Mouse (Mus musculus) stomach, embryonic 15.5 days (tissue): ENCODE measurements around the gene Rbpjl. TPM values are rescaled to one million over a fixed set of nuclear protein-coding genes. Genes with fewer than 3 reads are reported as not detected.

Experiments used
- ATAC-seq: fragments of 200-750 bp; cut with Nextera tagmentation; 2 replicates; pipeline ENCODE4 v1.8.0; 2017; ENCODE audit warnings: low read depth, moderate number of reproducible peaks, moderate TSS enrichment; ENCODE audit not compliant: insufficient read depth, low FRiP score
- H3K27ac ChIP-seq: fragments of 300-500 bp; sonication (generic); 2 replicates; pipeline ENCODE4 v1.5.1; 2015; ENCODE audit warnings: mild to moderate bottlenecking, inconsistent platforms
- H3K27me3 ChIP-seq: fragments of 300-500 bp; sonication (generic); replicated peaks from 2 replicates; pipeline ENCODE4 v1.6.1; 2015; ENCODE audit warnings: inconsistent platforms
- H3K36me3 ChIP-seq: fragments of 300-500 bp; sonication (generic); 2 replicates; pipeline ENCODE4 v1.6.1; 2015; ENCODE audit warnings: inconsistent platforms
- H3K4me1 ChIP-seq: fragments of 300-500 bp; sonication (generic); 2 replicates; pipeline ENCODE4 v1.6.1; 2015; ENCODE audit warnings: inconsistent platforms
- H3K4me2 ChIP-seq: fragments of 300-500 bp; sonication (generic); 2 replicates; pipeline ENCODE4 v1.6.1; 2015; ENCODE audit warnings: mild to moderate bottlenecking, inconsistent platforms
- H3K4me3 ChIP-seq: fragments of 300-500 bp; sonication (generic); replicated peaks from 2 replicates; pipeline ENCODE4 v1.5.1; 2015; ENCODE audit warnings: inconsistent platforms
- H3K9ac ChIP-seq: fragments of 300-500 bp; sonication (generic); 2 replicates; pipeline ENCODE4 v1.6.1; 2015; ENCODE audit warnings: inconsistent platforms
- H3K9me3 ChIP-seq: fragments of 300-500 bp; sonication (generic); 2 replicates; pipeline ENCODE4 v1.6.1; 2016; ENCODE audit warnings: inconsistent platforms
- WGBS: fragments of 180-500 bp; shearing (Covaris S2); methylation state at CpG from one replicate; pipeline ENCODE4 v1.1.7; 2015; 5-methylcytosine and 5-hydroxymethylcytosine counted together
- polyA plus RNA-seq: library from polyadenylated mRNA; unstranded; fragments of >200 nt; fragmentation: Nextera tagmentation; extraction: Ambion mirVana; gene quantifications from 2 replicates; pipeline ENCODE4 v1.2.1, GENCODE M21; 2015

Gene Rbpjl
- polyA plus RNA-seq, 1 experiment from 2014 or later = 49.2 TPM

DNA sequence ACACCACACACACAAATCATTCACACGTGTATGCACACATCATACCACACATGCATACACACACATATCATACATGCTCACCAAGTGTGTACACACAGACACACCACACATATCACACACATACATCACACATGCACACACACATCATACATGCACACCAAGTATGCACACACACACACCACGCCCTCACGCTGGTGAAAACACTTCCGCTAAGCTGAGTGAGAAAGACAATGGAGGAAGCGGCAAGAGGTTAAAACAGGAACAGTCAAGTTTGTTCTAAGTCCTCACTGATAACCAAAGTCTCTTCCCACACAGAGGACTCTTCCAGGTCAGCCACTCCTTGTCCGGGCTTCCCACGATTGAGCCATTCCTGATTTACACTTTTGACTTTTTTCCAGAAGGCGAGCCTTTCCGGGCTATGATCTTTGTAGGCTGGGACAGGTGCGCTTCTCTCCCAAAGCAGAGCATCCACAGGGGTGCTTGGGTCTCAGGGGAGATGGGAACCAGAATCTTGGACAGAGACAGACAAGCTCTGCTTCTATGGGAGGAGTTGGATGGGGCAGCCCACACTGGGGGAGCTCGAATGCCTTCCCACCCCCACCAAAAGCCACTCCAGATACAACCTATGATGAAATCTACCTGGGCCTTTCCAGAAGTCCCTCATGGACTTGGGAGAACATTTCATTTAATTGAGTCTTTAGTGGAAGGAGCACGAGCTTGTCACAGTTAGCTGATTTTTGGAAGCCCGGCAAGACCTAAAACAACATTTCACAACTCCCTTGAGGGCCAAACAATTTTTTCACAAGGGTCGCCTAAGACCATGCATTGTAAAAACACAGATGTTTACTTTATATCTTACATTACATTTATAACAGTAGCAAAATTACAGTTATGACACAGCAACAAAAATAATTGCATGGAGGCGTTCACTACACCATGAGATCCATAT is 25.2 kb upstream of the Rbpjl start:
- Histone ChIP-seq H3K36me3 (no peaks in the 10 kb centered on the region), H3K27ac (no peak overlapping the region), H3K4me3 (no peak overlapping the region), H3K4me2 (no peak overlapping the region), H3K4me1 (no peaks in the 10 kb centered on the region), H3K9ac (no peak overlapping the region), H3K9me3 (no peaks in the 10 kb centered on the region), H3K27me3 (no peaks in the 10 kb centered on the region)
- no peak for ATAC-seq
- WGBS = 81% methylated on average over 15 of the region's 15 CpGs

DNA sequence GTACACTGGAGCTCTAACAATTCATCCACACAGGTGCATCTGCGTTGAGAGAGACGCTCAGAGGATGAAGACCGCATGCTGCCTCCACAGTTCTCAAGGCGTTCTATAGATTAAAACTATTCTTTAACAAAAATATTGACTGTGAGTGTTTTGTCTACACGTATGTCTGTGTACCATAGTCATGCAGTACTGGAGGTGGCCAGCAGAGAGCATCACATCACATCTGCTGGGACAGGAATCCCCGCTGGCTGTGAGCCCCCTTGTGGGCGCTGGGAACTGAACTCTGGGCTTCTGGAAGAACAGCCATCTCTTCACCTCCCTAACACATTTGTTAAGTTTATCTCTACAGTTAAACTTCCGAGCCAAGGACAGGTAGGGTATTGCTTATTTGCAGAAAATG is 21.2 kb upstream of the Rbpjl start:
- Histone ChIP-seq H3K27ac (no peak overlapping the region), H3K9ac (no peak overlapping the region), H3K4me1 (0 out of 2 replicates have a peak, but pooled peaks cover 4% of the 10 kb centered on the region), H3K27me3 (0 out of 2 replicates have a peak, but pooled peaks cover under 1% of the 10 kb centered on the region), H3K36me3 (no peaks in the 10 kb centered on the region), H3K4me2 (no peak overlapping the region), H3K9me3 (no peaks in the 10 kb centered on the region), H3K4me3 (no peak overlapping the region)
- WGBS = 74% methylated on average over 8 of the region's 8 CpGs
- ATAC-seq = no peak

DNA sequence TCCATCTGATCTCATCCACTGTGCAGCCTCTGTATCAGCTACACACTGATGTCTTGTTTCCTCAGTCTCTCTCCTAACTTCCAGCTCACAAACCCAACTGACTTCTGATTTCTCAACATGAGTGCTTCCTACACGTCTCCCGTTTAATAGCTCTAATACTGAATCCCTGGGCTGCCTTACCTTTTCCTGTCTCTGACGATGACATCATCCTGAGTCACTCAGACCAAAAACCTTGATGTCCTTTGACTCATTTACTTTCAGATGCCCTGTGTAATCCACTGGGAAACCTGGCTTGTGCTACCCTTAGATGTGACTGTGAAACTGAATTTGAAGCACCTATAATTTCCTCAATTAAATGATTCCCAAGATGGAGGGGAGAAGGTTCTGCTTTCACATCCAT is 20.0 kb upstream of the Rbpjl start:
- Histone ChIP-seq H3K27ac (no peak overlapping the region), H3K9ac (no peak overlapping the region), H3K4me2 (no peak overlapping the region), H3K4me3 (no peak overlapping the region), H3K27me3 (0 out of 2 replicates have a peak, but pooled peaks cover 8% of the 10 kb centered on the region), H3K4me1 (0 out of 2 replicates have a peak, but pooled peaks cover 6% of the 10 kb centered on the region), H3K9me3 (no peaks in the 10 kb centered on the region), H3K36me3 (no peaks in the 10 kb centered on the region)
- no peak for ATAC-seq
- WGBS = 71% methylated on average over 3 of the region's 3 CpGs

DNA sequence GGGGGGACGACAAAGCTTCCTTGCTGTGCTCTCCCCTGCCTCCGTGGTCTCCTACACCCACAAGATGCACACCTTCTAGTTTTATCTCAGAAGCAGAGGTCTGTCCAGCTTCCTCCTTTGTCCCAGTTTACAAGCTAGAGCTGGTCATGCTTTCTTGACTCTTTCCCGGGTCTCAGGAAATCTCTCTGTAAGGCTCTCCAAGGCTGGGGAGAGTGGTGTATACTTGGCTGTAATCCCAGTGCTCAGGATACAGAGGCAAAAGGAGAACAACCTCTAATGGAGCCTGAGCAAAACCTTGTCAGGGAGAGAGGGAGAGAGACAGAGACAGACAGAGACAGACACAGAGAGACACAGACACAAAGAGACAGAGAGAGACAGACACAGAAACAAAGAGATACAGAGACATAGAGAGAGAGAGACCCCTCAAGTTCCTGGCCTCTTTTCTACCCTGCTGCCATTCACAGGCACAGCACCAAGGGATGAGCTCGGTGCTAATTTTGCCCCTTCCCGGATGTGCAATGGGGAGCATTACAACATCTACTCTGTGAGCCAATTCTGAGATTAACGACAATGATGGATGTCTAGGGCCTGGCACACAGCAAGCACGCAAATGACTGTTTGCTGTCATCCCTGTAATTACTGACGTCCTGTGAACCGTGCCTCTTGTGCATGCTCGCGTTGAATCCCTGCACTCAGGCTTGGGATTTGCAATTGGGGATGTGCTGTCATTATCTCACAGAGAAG is 19.1 kb upstream of the Rbpjl start:
- WGBS = 43% methylated on average over 11 of the region's 11 CpGs
- no peak for ATAC-seq
- no peak overlapping the region for H3K4me3 ChIP-seq
- no peaks in the 10 kb centered on the region for H3K9me3 ChIP-seq
- H3K27ac ChIP-seq = no peak overlapping the region
- H3K9ac ChIP-seq = no peak overlapping the region
- no peaks in the 10 kb centered on the region for H3K36me3 ChIP-seq
- no peak overlapping the region for H3K4me2 ChIP-seq
- 0 out of 2 replicates have a peak, but pooled peaks cover 6% of the 10 kb centered on the region for H3K4me1 ChIP-seq
- 0 out of 2 replicates have a peak, but pooled peaks cover 8% of the 10 kb centered on the region for H3K27me3 ChIP-seq

DNA sequence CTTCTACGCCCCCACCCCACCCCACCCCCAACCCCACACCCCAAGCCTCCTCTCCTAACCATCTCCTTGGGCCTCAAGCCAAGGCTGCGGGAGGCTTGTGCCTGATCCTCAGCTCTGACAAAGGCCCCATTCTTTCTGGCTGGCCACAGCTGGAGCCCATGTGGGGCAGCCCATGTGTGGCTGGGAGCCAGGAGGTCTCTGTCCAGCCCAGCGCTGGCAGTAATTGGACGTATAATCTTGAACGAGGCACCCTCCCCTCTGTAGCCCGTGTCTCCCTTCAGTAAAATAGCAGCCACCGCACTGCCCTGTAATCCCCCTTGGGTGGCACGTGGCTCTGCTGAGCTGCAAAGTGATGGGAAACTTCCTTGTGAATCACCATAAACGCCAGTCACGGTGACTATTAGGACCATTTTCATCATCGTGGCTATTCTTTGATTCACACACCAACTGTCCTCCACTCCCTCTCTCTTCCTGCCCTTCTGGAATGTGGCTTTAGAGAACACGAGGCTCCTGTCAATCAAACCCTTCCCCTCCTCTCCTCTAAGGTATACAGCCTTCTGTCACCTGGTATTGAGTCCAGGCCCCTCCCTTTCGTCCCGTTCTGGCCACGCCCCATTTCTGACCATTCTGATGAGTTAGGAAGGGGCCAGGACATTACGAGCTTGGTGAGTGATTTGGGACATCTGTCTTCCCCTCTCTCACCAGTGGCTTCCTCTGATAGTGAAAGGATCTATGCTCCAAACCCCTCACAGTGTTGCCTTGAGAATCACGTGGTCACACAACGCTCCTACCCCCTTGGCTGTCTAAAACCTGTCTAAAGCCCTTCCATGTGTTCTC is 16.8 kb upstream of the Rbpjl start:
- Histone ChIP-seq H3K27ac (no peak overlapping the region), H3K4me3 (no peak overlapping the region), H3K36me3 (no peaks in the 10 kb centered on the region), H3K4me1 (peaks cover 13% of the 10 kb centered on the region; the same call in 1 of the 2 replicates), H3K9ac (no peak overlapping the region), H3K27me3 (0 out of 2 replicates have a peak, but pooled peaks cover 8% of the 10 kb centered on the region), H3K9me3 (no peaks in the 10 kb centered on the region), H3K4me2 (peak overlapping the region; percentile 24)
- peak; percentile 59; the same call in 1 of the 2 replicates for ATAC-seq
- WGBS = 13% methylated on average over 18 of the region's 18 CpGs

DNA sequence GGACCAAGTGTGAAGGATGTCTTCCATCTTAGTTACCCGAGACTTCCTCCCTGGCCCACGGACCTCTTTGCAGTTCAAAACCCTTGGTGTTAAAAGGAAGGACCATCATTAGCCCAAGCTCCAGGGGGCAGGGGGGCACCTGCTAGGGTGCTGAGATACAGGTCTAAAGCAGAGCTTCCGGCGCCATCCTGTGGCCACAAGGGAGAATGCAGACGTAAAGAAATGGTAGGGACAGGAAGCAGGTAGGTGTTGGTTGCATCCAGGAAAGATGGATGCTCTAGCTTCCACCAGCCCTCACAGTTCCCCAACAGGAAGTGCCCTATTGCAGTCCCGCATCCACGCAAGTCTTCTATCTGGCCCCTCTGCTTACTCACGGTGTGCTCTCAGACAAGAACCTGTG is 16.0 kb upstream of the Rbpjl start:
- Histone ChIP-seq H3K4me1 (peaks cover 13% of the 10 kb centered on the region; the same call in 1 of the 2 replicates), H3K27ac (no peak overlapping the region), H3K27me3 (0 out of 2 replicates have a peak, but pooled peaks cover 8% of the 10 kb centered on the region), H3K4me3 (no peak overlapping the region), H3K9ac (no peak overlapping the region), H3K4me2 (no peak overlapping the region), H3K9me3 (no peaks in the 10 kb centered on the region), H3K36me3 (no peaks in the 10 kb centered on the region)
- WGBS = 23% methylated on average over 8 of the region's 8 CpGs
- no peak for ATAC-seq

DNA sequence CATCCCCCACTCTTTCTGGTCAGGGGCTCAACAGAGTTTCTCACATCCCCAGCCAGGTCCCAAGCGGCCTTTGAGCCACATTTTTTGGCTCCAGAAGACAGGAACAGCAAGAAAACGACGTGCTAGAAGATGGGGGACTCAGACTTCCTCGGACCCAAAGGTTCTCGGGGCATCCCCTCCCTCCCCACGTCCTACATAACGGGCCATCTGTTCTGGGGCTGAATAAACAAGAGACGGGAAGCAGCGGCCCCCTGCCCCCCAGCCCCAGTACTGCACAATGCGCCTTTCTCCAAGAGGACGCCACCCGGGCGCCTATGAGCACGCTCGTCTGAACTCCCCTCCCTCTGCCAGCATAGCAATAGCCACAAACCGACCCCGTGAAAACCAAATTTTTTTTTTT is 13.9 kb upstream of the Rbpjl start, which contains the start of gene Slpi:
Gene Slpi (minus strand): TSS at position 76 of the 400 bp plus-strand sequence.
- Histone ChIP-seq H3K27me3 (0 out of 2 replicates have a peak, but pooled peaks cover 11% of the 10 kb centered on the region), H3K4me2 (peak within 1 kb of the TSS; percentile 95), H3K4me3 (peak within 1 kb of the TSS; percentile 54), H3K27ac (no peak within 1 kb of the TSS), H3K9me3 (no peaks in the 10 kb centered on the region), H3K9ac (no peak within 1 kb of the TSS), H3K36me3 (no peaks in the 10 kb centered on the region), H3K4me1 (peaks cover 13% of the 10 kb centered on the region; the same call in 1 of the 2 replicates)
- WGBS = 2% methylated on average over 17 of the region's 17 CpGs
- ATAC-seq = no peak

DNA sequence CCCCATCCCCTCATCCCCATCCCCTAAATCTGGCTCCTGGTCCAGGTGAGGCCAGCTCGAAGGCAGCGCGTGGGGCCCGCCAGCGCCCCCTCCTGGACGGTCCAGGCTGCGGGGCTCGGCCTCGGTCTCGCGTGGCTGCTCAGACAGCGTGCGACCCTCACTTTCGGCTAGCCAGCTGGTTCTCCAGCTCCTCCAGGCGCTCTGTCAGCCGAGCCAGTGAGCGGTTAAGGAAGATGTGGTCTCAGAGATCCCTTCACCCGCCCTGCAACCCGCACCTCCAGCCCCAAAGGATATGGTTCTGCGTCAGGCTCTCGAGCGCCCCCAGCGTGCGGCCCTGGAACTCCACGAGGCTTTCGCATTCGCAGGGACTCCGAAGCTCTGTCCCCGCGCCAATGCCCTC is 13.4 kb upstream of the Rbpjl start:
- no peaks in the 10 kb centered on the region for H3K9me3 ChIP-seq
- H3K27ac ChIP-seq = no peak overlapping the region
- peak; percentile 37 for ATAC-seq
- H3K4me3 ChIP-seq = peak overlapping the region; percentile 54
- 0 out of 2 replicates have a peak, but pooled peaks cover 11% of the 10 kb centered on the region for H3K27me3 ChIP-seq
- WGBS = under 1% methylated on average over 30 of the region's 30 CpGs
- peaks cover 13% of the 10 kb centered on the region; the same call in 1 of the 2 replicates for H3K4me1 ChIP-seq
- H3K4me2 ChIP-seq = peak overlapping the region; percentile 95
- no peak overlapping the region for H3K9ac ChIP-seq
- no peaks in the 10 kb centered on the region for H3K36me3 ChIP-seq

DNA sequence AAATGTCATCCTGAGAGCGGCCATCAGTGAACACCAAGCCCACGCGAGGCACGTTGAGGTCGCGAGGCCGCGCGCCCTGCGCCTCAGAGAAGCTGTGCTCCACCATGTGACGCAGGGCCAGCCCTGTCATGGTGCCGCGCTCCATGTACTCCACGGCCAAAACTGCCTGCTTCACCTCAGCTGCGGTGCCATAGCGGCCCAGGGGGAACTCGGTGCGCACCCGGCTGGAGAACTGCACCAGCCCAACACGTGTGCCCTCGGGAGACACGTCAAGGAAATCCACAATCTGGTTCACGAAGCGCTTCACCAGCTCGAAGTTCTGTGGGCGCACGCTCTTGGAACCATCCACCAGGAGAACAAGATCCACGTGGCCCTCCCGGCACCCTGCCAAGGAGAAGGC is 9.8 kb upstream of the Rbpjl start:
- no peak for ATAC-seq
- no peak overlapping the region for H3K4me2 ChIP-seq
- H3K36me3 ChIP-seq = no peaks in the 10 kb centered on the region
- H3K27ac ChIP-seq = no peak overlapping the region
- peaks cover 7% of the 10 kb centered on the region; the same call in 1 of the 2 replicates for H3K4me1 ChIP-seq
- no peaks in the 10 kb centered on the region for H3K9me3 ChIP-seq
- WGBS = 75% methylated on average over 29 of the region's 29 CpGs
- H3K9ac ChIP-seq = no peak overlapping the region
- 0 out of 2 replicates have a peak, but pooled peaks cover 3% of the 10 kb centered on the region for H3K27me3 ChIP-seq
- H3K4me3 ChIP-seq = no peak overlapping the region

DNA sequence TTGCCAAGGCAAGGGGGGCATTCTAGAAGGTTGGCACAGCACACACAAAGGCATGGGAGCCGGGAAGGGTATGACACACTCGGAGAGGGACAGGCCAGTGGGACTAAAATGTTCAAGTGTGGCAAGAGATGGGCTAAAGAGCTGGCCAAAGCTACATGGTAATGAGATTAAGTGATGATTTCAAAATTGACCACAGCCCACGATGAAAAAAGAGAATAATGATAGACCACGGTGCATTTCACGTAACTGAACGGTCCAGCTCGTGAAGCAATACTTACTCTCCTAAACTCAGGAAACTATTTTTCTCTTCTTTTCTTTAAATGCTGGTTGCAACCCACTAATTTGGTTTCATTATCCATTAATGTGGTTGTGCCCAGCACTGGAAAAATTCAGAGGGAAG is 6.9 kb upstream of the Rbpjl start:
- no peak overlapping the region for H3K9ac ChIP-seq
- ATAC-seq = no peak

DNA sequence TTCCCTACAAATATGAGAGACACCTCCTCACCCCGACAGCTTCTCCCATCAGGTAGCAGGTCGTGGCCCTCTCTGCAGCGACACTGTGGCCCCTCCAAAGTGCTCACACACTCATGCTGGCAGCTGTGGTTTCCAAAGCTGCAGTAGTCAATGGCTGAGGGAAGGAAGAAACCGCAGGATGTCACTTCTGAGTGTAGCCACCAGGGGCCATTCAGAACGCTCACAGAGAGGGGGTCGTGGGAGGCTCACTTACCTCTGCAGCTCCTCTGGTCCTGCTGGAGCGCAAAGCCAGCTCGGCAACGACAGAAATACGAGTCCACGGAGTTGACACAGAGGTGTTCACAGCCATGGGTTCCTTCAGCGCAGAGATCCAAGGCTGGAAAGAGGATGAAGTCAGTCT is 6.0 kb upstream of the Rbpjl start:
- Histone ChIP-seq H3K27me3 (peaks cover 33% of the 10 kb centered on the region), H3K4me2 (no peak overlapping the region), H3K9me3 (no peaks in the 10 kb centered on the region), H3K36me3 (no peaks in the 10 kb centered on the region), H3K4me3 (no peak overlapping the region), H3K27ac (no peak overlapping the region), H3K4me1 (peaks cover 5% of the 10 kb centered on the region; the same call in 1 of the 2 replicates), H3K9ac (no peak overlapping the region)
- WGBS = 70% methylated on average over 12 of the region's 12 CpGs
- no peak for ATAC-seq

More for the DNA sequence above, 6.9 kb upstream of the Rbpjl start:
- H3K9me3 ChIP-seq = no peaks in the 10 kb centered on the region
- H3K36me3 ChIP-seq = no peaks in the 10 kb centered on the region
- peaks cover 5% of the 10 kb centered on the region; the same call in 1 of the 2 replicates for H3K4me1 ChIP-seq
- no peak overlapping the region for H3K4me3 ChIP-seq
- H3K4me2 ChIP-seq = no peak overlapping the region
- H3K27me3 ChIP-seq = peaks cover 25% of the 10 kb centered on the region
- no peak overlapping the region for H3K27ac ChIP-seq
- WGBS = 90% methylated on average over 7 of the region's 7 CpGs
